Mouse (Mus musculus) liver, embryonic 15.5 days (tissue): Measurements from ENCODE around the gene Ptprk. TPM values are rescaled to one million over a fixed set of nuclear protein-coding genes. Genes with fewer than 3 reads are reported as not detected.

Experiments used
- ATAC-seq: fragments of 200-750 bp; cut with Nextera tagmentation; 2 replicates; pipeline ENCODE4 v1.8.0; 2017; ENCODE audit warnings: moderate number of reproducible peaks, mild to moderate bottlenecking, moderate library complexity; ENCODE audit not compliant: insufficient read depth
- H3K27ac ChIP-seq: fragments of 300-500 bp; sonication (generic); replicated peaks from 2 replicates; pipeline ENCODE4 v1.5.1; 2015; ENCODE audit warnings: mild to moderate bottlenecking, inconsistent platforms
- H3K27me3 ChIP-seq: fragments of 300-500 bp; sonication (generic); 2 replicates; pipeline ENCODE4 v1.6.1; 2015; ENCODE audit warnings: mild to moderate bottlenecking, inconsistent platforms
- H3K36me3 ChIP-seq: fragments of 300-500 bp; sonication (generic); replicated peaks from 2 replicates; pipeline ENCODE4 v1.6.1; 2015; ENCODE audit warnings: moderate library complexity, mild to moderate bottlenecking, inconsistent platforms
- H3K4me1 ChIP-seq: fragments of 300-500 bp; sonication (generic); replicated peaks from 2 replicates; pipeline ENCODE4 v1.6.1; 2015; ENCODE audit warnings: inconsistent platforms
- H3K4me2 ChIP-seq: fragments of 300-500 bp; sonication (generic); 2 replicates; pipeline ENCODE4 v1.6.1; 2015; ENCODE audit warnings: moderate library complexity, mild to moderate bottlenecking, inconsistent platforms
- H3K4me3 ChIP-seq: fragments of 300-500 bp; sonication (generic); replicated peaks from 2 replicates; pipeline ENCODE4 v1.5.1; 2015; ENCODE audit warnings: mild to moderate bottlenecking, inconsistent platforms
- H3K9ac ChIP-seq: fragments of 300-500 bp; sonication (generic); 2 replicates; pipeline ENCODE4 v1.6.1; 2015; ENCODE audit warnings: moderate library complexity, mild to moderate bottlenecking, inconsistent platforms
- H3K9me3 ChIP-seq: fragments of 300-500 bp; sonication (generic); replicated peaks from 2 replicates; pipeline ENCODE4 v1.6.1; 2016; ENCODE audit warnings: inconsistent platforms
- WGBS: fragments of 180-500 bp; shearing (Covaris S2); methylation state at CpG from one replicate; pipeline ENCODE4 v1.1.7; 2015; ENCODE audit warnings: mixed read lengths; ENCODE audit not compliant: insufficient replicate concordance; 5-methylcytosine and 5-hydroxymethylcytosine counted together
- polyA plus RNA-seq: library from polyadenylated mRNA; unstranded; fragments of >200 nt; fragmentation: Nextera tagmentation; extraction: Ambion mirVana; gene quantifications from 2 replicates; pipeline ENCODE4 v1.2.1, GENCODE M21; 2015

The Ptprk gene
- polyA plus RNA-seq, 1 experiment from 2014 or later: 5.4 TPM

DNA sequence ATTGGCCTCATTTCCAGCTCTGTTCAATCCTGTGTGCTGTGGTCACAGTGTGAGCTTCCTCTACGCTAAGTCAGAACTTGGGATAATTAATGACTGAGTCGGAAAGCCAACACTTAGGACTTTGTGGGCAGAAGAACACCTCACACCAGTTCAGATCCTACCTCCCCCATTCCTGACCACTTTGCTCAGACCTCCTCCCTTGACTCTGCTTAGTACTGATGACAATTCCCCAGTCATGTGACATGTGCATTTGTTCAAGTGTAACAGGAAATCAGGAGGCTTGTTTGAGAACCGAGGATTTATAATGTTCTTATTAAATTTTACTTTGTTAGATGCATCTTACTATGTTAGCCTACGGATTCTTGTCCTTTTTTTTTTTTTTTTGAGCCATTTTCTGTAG, 224.6 kb downstream of the Ptprk start:
- no peaks in the 10 kb centered on the region for H3K27me3 ChIP-seq
- no peak overlapping the region for H3K4me3 ChIP-seq
- no peak overlapping the region for H3K9ac ChIP-seq
- ATAC-seq: no peak
- no peak overlapping the region for H3K27ac ChIP-seq
- H3K4me2 ChIP-seq: no peak overlapping the region
- H3K9me3 ChIP-seq: no peaks in the 10 kb centered on the region
- H3K36me3 ChIP-seq: no peaks in the 10 kb centered on the region
- WGBS: 55% methylated on average over 4 of the region's 4 CpGs
- no peaks in the 10 kb centered on the region for H3K4me1 ChIP-seq

DNA sequence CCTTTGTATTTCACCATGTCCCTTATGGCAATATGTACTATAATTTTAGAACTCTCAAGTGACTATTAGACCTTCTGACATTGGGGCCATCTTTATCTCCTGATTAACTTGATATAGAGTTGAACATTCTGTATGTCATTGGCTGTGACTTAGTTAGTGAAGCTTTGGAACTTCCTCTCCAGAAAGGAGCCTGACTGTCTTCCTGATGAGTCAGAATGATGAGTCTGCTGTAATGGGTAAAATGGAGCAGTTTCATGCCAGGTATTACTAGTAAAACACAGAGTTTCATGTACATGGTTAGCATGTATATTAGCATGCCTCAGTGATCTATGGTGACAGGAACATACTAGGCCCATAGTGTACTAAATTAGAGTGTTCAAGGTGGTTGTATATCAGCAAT, 229.2 kb downstream of the Ptprk start:
- Histone ChIP-seq H3K9ac (no peak overlapping the region), H3K36me3 (no peaks in the 10 kb centered on the region), H3K4me1 (no peaks in the 10 kb centered on the region), H3K27ac (no peak overlapping the region), H3K9me3 (no peaks in the 10 kb centered on the region), H3K27me3 (no peaks in the 10 kb centered on the region), H3K4me3 (no peak overlapping the region), H3K4me2 (no peak overlapping the region)
- no peak for ATAC-seq

DNA sequence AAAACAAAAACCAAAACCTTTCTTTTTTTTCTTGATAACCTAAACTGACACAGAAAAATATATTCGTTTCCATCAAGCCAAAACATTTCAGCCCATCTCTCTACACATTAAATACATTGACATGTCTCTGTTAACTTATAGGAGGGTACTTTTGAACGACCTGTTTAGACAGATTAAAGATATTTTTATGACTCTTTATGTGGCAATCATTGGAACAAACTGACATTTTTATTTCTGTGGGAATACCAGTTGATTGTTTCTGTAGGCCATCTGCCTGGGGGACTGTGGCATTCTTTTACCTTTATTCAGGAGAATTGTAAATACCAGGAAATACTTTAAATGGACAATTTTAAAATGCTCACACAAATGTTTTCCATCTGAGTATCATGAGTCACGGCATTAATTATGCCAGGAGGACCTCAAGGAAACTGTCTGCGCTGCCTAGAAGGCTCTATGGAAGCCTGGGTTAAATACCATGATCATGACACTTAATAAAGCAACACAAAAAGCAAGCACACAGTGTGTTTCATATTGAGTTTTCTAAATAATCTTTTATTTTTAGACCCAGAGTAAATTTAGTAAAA, 229.8 kb downstream of the Ptprk start:
- ATAC-seq: no peak
- 44% methylated on average over 4 of the region's 4 CpGs for whole genome bisulfite sequencing
- H3K36me3 ChIP-seq: no peaks in the 10 kb centered on the region
- no peak overlapping the region for H3K9ac ChIP-seq
- no peak overlapping the region for H3K27ac ChIP-seq
- H3K4me2 ChIP-seq: no peak overlapping the region
- H3K4me3 ChIP-seq: no peak overlapping the region
- no peaks in the 10 kb centered on the region for H3K4me1 ChIP-seq
- no peaks in the 10 kb centered on the region for H3K9me3 ChIP-seq
- no peaks in the 10 kb centered on the region for H3K27me3 ChIP-seq

DNA sequence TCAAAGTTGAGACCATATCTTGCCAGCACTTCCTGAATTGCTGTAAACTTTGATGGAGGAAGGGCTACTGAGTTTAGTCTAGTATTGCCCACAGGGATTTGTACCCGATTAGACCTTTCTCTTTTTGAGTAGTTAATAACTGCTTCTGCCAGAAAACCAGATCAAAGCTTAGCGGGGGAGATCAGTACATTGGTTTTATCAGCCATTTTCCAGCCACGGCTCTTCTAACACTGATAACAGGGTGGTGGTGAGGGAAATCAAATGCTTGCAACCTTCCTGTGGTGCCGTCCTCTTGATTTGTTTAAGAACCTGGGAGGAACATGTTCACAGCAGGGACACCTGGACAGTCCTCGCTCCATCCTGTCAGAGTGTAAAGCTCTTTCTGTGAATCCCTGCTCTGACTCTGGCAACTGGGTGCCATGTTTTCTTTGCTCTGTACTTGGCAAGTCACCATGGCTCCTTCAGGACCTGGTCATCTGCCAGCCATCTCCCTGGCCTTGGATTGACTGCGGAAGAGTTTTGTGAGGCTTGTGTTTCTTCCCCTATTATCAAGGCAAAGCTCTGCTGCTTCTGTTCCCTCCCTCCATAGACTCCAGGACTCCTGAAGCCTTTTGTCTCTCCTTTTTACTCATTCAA, 231.9 kb downstream of the Ptprk start:
- Histone ChIP-seq H3K27me3 (no peaks in the 10 kb centered on the region), H3K9ac (no peak overlapping the region), H3K4me1 (no peaks in the 10 kb centered on the region), H3K9me3 (no peaks in the 10 kb centered on the region), H3K27ac (no peak overlapping the region), H3K4me3 (no peak overlapping the region), H3K4me2 (no peak overlapping the region), H3K36me3 (no peaks in the 10 kb centered on the region)
- no peak for ATAC-seq
- WGBS: 33% methylated on average over 6 of the region's 6 CpGs

DNA sequence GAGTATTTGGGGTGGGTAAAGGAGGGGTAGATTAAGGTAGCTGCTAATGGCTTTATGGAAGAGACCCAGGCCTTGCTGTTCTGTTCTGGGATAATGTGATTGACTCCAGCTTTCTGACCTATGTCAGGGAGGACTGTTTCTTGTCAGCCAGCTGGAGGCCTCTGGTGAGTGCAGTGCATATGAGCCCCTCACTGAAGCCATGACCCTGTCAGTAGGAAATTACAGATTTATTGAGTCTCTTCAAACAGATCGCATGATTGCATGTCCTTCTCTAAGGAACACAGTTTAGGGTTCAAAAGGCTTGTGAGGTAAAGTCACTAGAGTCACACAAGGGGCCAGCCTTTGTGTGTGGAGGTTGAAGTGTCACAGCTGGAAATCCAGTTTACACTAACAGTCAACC, 236.7 kb downstream of the Ptprk start:
- Histone ChIP-seq H3K9me3 (no peaks in the 10 kb centered on the region), H3K4me1 (no peaks in the 10 kb centered on the region), H3K27me3 (no peaks in the 10 kb centered on the region), H3K4me2 (no peak overlapping the region), H3K4me3 (no peak overlapping the region), H3K27ac (no peak overlapping the region), H3K9ac (no peak overlapping the region), H3K36me3 (no peaks in the 10 kb centered on the region)
- WGBS: 52% methylated on average over 1 of the region's 1 CpGs
- no peak for ATAC-seq

DNA sequence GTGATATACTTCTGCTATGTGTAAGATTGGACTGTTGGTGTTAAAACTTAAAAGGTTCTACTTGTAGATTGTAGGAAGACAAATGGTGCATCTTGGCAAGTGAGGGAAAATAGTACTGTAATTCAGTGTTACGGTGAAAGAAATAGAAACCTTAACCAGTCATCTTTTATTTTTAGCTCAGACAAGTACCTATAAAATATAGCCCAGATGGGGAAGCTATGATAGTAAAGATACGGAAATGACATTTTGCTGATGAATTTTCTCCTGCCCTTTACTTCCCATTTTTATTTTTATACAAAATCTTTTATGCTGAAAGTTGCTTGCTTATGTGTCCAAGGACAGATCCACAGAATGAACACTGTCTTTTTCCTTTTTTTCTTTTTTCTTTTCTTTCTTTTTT, 248.4 kb downstream of the Ptprk start:
- Histone ChIP-seq H3K27ac (no peak overlapping the region), H3K4me3 (no peak overlapping the region), H3K27me3 (no peaks in the 10 kb centered on the region), H3K36me3 (no peaks in the 10 kb centered on the region), H3K4me1 (no peaks in the 10 kb centered on the region), H3K9me3 (no peaks in the 10 kb centered on the region), H3K9ac (no peak overlapping the region), H3K4me2 (no peak overlapping the region)
- ATAC-seq: no peak
- WGBS: 30% methylated on average over 2 of the region's 2 CpGs

DNA sequence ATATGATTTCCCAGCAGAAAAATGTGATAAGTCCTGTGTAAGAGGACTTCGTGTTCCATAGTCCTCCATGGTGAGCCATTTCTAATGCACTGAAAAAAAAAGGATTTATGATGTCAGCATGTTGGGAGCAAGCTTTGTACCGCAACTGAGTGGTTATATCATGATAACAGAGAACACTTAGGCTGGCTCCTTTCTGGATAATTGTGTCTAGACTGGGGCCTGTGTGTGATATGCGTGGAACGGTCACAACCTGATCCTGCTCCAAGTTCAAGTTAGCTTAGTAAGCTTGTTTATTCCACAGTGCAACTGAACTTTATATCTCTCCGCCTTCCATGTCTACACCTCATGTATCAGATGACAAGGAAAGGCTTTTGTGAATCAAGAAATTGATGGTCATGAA, 260.6 kb downstream of the Ptprk start:
- H3K36me3 ChIP-seq: no peaks in the 10 kb centered on the region
- no peak overlapping the region for H3K27ac ChIP-seq
- H3K4me2 ChIP-seq: no peak overlapping the region
- H3K4me1 ChIP-seq: no peaks in the 10 kb centered on the region
- H3K9ac ChIP-seq: no peak overlapping the region
- H3K4me3 ChIP-seq: no peak overlapping the region
- ATAC-seq: no peak
- WGBS: 63% methylated on average over 5 of the region's 5 CpGs
- H3K27me3 ChIP-seq: no peaks in the 10 kb centered on the region
- no peaks in the 10 kb centered on the region for H3K9me3 ChIP-seq

DNA sequence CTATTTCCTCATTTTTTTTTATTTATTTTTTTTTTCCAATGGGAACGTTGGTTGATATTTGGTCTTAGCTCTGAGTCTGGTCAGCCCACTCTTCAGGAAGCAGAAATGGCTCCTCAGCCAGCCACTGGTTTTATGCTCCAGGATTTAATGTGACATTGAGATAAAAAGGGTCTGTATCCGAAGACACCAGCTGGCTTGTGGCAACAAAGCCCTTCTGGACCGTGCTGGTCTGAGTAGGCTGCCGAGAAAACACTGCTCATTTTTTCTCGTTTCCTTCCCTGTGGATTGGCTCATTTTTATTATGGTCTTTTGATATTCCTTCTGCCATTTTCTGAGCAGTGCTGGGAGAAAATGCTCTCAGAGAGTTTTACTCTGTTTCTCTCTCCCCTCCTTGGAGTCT, 263.9 kb downstream of the Ptprk start:
- H3K27me3 ChIP-seq: no peaks in the 10 kb centered on the region
- no peak for ATAC-seq
- H3K9ac ChIP-seq: no peak overlapping the region
- H3K9me3 ChIP-seq: no peaks in the 10 kb centered on the region
- WGBS: 50% methylated on average over 5 of the region's 5 CpGs
- H3K27ac ChIP-seq: no peak overlapping the region
- H3K4me1 ChIP-seq: no peaks in the 10 kb centered on the region
- H3K4me2 ChIP-seq: no peak overlapping the region
- no peak overlapping the region for H3K4me3 ChIP-seq
- H3K36me3 ChIP-seq: no peaks in the 10 kb centered on the region

DNA sequence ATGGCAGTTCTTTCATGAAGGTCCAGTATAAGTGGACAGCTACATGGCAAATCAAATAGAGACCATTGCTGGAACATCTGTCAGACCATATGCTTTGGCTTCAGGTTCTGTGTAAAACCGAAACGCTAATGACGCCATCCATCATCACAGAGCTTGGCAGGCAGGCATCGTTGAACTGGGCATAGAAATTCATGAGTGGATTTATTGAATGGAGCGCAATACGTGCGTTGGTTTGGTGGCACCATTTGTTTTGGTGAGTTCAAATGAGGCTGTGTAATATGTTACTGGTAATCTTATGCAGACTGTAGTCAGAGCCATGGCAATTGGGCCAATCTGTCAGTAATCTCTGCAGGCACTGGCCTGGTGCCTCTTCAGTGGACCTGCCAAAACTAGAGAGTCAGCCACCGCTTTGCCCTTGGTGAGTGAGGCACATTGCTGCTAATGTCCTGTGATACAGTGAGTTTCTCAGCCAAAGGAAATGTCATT, 270.6 kb downstream of the Ptprk start:
- Histone ChIP-seq H3K36me3 (no peaks in the 10 kb centered on the region), H3K27ac (no peak overlapping the region), H3K9me3 (no peaks in the 10 kb centered on the region), H3K4me1 (no peaks in the 10 kb centered on the region), H3K4me2 (no peak overlapping the region), H3K4me3 (no peak overlapping the region), H3K9ac (no peak overlapping the region), H3K27me3 (no peaks in the 10 kb centered on the region)
- 73% methylated on average over 8 of the region's 8 CpGs for WGBS
- no peak for ATAC-seq

DNA sequence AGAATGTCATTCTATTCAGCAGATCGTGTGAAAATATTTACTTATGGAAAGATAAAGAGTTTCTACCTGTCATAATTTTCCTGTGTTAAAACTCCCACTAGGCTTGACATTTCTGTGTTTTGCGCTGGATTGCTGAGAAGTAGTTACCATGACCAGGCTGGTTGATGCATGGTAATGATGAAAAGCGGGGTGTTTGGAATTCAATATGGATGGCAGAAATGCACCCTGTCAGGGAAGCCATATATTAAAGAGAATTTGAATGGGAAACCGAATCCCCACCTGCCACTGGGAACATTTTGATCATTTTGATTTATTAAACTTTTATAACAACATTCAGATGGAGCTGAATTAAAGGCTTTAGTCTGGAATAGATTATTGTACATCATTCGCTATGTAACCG, 290.7 kb downstream of the Ptprk start:
- H3K27me3 ChIP-seq: no peaks in the 10 kb centered on the region
- ATAC-seq: no peak
- H3K9me3 ChIP-seq: no peaks in the 10 kb centered on the region
- H3K4me2 ChIP-seq: no peak overlapping the region
- H3K36me3 ChIP-seq: no peaks in the 10 kb centered on the region
- H3K9ac ChIP-seq: no peak overlapping the region
- H3K4me1 ChIP-seq: no peaks in the 10 kb centered on the region
- no peak overlapping the region for H3K4me3 ChIP-seq
- H3K27ac ChIP-seq: no peak overlapping the region
- WGBS: 71% methylated on average over 6 of the region's 6 CpGs

DNA sequence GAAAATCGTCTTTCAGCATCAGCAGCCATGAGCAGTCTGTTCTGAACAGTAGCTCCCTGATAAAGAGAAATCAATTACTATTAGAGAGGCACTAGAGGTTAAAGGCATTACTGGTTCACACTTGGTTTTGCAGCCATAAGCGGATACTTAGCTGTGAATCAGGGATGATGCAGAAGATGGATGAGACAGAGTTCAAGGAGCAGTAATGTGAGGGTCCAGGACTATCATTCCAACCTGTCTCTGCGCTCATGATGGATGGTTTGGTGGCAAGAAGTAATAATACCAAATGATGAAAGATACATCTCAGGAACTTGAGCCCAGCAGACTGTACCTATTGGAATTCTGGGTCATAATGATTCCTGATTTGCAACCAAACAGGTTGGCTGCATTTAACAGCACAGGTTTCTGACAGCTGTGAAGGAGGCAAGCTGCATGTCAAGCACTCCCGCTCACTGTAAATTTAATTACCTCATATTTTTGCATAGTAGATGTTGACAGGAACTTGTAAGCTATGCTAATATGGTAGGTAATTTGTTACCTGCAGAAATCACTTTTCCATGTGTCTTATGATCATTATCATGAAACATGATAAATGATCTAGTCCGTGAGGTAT, 291.6 kb downstream of the Ptprk start:
- ATAC-seq: no peak
- H3K27me3 ChIP-seq: no peaks in the 10 kb centered on the region
- H3K9ac ChIP-seq: no peak overlapping the region
- no peaks in the 10 kb centered on the region for H3K36me3 ChIP-seq
- no peak overlapping the region for H3K4me2 ChIP-seq
- H3K27ac ChIP-seq: no peak overlapping the region
- H3K9me3 ChIP-seq: no peaks in the 10 kb centered on the region
- H3K4me3 ChIP-seq: no peak overlapping the region
- no peaks in the 10 kb centered on the region for H3K4me1 ChIP-seq
- WGBS: 66% methylated on average over 5 of the region's 5 CpGs

DNA sequence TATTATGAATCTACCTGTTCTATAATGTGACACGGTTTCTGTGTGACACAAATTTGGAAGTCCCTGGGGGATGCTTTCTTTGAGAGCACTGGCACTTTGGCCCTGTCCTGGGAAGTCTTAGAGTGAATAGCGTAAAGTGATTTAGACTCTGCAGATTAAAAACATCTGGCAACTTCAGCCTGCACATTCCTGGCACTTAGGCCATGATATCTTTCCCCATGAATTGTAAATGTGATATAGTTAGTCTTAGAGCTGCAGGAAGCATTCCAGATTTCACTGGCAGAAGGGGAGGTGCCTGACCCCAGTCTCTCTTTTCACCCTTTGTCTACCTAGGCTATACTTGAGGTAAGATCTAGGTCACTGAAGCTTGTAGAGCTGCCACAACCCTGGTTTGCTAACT, 295.2 kb downstream of the Ptprk start:
- H3K27me3 ChIP-seq: no peaks in the 10 kb centered on the region
- H3K9ac ChIP-seq: no peak overlapping the region
- no peak for ATAC-seq
- no peaks in the 10 kb centered on the region for H3K36me3 ChIP-seq
- 62% methylated on average over 2 of the region's 2 CpGs for WGBS
- H3K27ac ChIP-seq: no peak overlapping the region
- no peak overlapping the region for H3K4me2 ChIP-seq
- no peaks in the 10 kb centered on the region for H3K9me3 ChIP-seq
- H3K4me1 ChIP-seq: no peaks in the 10 kb centered on the region
- no peak overlapping the region for H3K4me3 ChIP-seq
